Mouse (Mus musculus): ENCODE data around the gene Lcn2. TPM values are rescaled to one million over a fixed set of nuclear protein-coding genes. Genes with fewer than 3 reads are reported as not detected.
"Not testable (repeated sequence)": the region's sequence is repeated elsewhere in the genome, so short reads cannot be mapped to it uniquely, and the experiment has no call there.

Gene Lcn2
- total RNA-seq, 2 experiments from 2014 or later, result 3.1 to 3.4 TPM

- DNase-seq, result peak; percentile 37
These were observed 24.5 kb downstream of the Lcn2 start for GRCm38 (mm10) chr2:32363376-32364106.

- peak; percentile 96 for DNase-seq
These were observed 25.2 kb downstream of the Lcn2 start for GRCm38 (mm10) chr2:32362817-32363340.

GRCm38 (mm10) chr2:32362274-32362673, 25.8 kb downstream of the Lcn2 start:
- not testable (repeated sequence) for DNase-seq

GRCm38 (mm10) chr2:32361437-32361836, 26.6 kb downstream of the Lcn2 start:
- peak; percentile 70 for DNase-seq

DNA sequence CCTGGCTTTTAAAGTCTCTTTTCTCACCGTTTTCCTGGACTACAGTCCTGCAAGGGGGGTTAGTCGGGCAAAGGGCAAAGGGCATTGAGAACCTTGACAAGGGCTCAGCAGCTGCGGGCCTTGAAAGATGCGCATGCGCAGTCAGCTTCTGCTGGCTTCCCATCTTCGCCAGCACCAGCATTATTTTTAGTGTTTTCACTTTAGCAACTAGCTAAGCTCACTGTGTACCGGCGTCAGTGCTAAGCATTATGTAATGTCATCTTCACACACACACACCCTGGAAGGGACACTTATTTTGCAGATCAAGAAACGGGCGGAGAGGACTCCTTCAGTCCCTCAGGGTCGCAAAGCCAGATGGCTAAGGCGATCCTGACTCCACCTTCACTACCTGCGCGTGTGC, 27.3 kb downstream of the Lcn2 start:
- peak; percentile 74 for DNase-seq

- DNase-seq, result no peak
These were observed 29.7 kb downstream of the Lcn2 start for GRCm38 (mm10) chr2:32358381-32358780.

- DNase-seq, result no peak
These were observed 30.3 kb downstream of the Lcn2 start for GRCm38 (mm10) chr2:32357710-32358109.

DNA sequence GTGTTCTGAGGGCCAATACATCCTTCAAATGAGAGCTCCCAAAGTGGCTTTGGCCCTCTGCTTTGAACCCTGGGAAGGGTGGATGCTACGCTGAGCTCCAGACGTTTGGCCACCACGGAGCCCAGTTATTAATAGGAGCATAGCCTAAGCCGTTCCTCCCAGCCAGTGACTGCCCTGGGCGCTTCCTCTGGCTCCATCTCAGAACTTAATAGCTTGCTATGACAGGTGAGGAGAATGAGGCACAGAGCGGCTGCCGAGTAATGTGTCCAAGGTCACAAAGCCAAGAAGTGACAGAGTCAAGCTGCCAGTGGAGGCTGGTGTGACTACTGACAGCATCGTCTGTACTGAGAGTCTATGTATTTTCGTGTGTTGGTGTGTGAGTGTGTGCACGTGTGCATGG, 31.8 kb downstream of the Lcn2 start:
- no peak for DNase-seq

DNA sequence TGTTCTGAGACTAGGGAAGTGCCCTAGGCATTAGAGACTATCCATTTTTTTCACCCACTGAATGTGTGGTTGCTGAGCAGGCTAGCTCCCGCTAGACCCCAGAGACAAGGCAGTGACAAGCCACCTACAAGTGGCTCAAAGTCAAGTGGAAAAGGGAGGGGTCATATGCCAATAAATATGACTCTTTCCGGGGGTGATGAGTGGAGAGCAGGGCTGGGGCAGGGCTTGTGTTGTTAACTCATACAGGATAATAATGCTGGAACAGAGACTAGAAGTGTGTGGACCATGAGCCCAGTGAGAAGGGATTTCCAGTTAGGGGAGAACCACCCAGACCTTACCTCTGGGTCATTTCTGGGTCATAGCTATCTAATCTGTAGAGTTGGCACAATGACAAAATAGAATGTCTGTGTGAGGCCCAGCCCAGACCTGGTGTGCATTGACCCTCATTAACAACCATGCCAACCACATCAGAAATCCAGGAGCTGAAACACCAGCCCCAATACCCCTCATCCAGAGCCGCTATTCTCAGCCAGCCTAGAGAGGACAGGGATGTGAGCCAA, 33.6 kb downstream of the Lcn2 start:
- no peak for DNase-seq

GRCm38 (mm10) chr2:32353836-32354235, 34.2 kb downstream of the Lcn2 start:
- no peak for DNase-seq

DNA sequence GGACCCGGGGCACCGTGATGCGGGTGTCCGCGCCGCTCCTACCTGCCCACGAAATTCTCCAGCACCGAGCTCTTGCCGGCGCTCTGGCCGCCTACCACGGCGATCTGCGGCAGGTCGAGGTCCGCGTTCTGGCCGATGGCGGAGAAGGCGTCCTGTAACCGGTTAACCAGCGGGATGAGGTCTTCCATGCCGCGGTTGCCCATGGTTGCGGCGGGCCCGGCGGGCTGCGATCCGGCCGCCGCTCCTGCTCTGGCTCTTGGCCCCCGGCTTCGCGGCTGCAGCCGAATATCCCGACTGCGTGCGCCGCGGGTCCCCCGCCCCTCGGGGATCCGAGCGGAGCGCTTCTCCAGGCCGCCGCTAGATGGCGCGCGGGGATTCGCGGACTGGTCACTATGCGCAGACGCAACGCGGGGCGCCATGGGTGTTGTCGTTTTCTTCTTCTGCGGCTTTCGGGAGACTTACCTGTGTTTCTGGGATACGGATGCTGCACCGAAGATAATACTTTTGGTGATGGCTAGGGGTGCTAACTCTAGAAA, 35.0 kb downstream of the Lcn2 start, which contains the start of gene Dnm1:
TSS of gene Dnm1 (minus strand) at position 332 of the 536 bp plus-strand sequence.
- peak; percentile 97 for DNase-seq

DNA sequence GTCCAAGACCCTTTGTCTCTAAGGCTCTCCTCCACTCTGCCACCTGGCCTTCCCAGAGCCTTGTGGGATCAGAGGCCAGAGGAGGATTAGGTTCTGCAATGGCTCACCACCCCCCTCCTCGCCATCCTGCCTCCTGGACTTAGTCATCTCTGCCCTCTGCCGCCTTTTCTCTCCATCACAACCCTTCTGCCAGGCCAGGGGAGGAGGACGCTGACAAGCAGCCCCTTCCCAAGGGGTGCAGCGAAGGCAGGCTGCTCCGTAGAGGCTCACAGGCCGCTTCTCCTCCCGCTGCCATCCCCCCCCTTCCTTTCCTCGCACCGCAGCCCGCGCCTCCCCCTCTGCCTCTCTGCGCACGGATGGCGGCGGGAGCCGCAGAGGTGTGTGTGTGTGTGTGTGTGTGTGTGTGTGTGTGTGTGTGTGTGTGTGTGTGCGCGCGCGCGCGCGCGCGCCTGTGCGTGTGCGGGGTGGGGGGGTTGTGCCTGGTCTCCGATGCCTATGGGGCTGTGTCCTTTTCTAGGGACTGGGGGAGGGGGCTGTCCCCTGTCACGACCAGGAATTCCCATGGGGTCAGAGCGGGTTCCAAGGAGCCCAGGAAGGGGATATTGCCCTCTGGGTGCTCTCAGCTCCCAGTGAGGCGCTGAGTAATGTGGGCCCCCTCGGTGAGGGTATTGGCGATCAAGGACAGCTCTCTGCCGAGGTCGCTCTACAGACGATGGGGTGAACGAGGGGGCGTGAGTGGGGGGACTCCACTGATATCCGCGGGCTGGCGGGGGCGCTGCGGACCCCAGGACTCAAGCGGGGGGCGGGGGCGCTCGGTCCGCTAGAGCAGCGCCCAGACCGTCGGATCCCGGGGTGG, 35.7 kb downstream of the Lcn2 start, which contains the start of gene Ciz1:
TSS of gene Ciz1 (plus strand) at position 177 of the 856 bp plus-strand sequence.
- peak; percentile 37 for DNase-seq

GRCm38 (mm10) chr2:32351471-32351961, 36.5 kb downstream of the Lcn2 start:
- DNase-seq, result no peak

DNA sequence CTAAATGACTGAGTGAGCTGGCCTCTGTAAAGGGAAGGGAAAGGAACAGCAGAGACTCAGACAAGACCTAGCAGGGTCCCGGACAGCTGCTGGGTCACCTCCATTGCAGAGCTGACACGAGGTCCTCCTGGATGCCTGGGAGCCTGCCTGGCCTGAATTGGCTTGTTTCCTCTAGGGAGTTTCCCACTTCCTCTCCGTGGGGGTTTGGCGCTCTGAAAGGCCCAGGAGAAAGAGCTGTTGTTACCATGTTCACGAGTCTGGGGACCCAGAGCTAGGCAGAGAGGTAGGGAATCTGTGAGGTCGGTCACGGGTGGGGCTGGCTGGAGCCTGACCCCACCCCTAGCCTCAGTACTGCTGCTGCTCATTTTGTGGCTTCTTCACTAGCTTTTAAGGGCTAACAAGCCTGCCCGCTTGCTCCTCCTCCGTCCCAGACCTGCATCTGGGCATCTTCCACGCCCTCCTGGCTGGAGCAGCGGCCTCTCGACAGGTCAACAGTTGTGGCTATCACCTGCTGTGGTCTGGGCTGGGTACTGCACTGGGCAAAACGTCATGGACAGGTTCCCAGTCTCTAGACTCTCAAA, 37.5 kb downstream of the Lcn2 start:
- no peak for DNase-seq

DNA sequence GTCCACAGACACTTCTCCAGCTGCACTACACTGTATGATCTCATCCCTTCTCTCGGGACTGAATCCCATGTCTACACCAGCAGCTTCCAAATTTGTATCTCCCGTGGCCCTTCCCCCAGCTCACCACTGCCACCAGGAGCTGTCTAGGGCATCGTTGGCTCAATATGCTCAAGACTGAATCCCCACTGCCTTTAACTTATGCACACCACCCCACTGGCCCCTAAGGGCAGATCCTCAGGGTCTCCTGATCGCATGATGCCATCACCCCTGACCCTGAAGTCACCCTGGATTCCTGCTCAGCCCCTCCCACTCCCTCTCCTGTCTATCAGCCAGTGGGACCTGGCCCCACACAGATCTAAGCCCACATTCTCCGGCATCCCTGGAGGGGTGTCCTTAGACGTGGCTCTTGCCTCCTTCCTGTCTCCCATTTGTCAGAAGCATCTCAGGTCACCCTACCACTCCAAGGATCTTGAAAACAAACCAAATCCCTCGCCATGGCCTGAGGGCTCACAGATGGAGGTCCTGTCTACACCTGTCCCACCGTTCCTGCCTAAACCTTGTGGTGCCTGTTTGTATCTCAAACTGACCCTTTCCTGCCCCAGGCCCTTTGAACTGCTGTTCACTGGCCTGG, 38.3 kb downstream of the Lcn2 start:
- no peak for DNase-seq

GRCm38 (mm10) chr2:32348311-32348710, 39.7 kb downstream of the Lcn2 start:
- DNase-seq, result no peak

DNA sequence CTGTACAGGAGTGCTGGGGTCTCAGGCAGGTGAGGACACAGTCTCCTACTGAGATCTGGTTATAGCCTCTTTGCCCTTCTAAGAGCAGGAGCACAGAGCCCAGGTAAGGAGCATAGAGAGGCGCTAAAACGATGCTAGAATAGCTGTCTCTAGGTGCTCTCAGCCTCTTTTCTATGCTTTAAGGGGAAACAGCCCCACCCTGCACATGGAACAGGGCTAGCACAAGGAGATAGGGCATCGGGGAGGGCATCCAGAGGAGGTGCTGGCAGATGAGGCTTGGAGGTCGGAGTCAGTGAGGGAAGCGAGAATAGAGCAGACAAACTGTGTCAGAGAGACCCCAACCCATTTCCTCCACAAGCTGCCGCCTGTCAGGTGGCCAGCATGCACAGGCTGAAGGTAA, 41.0 kb downstream of the Lcn2 start:
- no peak for DNase-seq

GRCm38 (mm10) chr2:32344598-32345321, 43.3 kb downstream of the Lcn2 start:
- DNase-seq, result no peak

DNA sequence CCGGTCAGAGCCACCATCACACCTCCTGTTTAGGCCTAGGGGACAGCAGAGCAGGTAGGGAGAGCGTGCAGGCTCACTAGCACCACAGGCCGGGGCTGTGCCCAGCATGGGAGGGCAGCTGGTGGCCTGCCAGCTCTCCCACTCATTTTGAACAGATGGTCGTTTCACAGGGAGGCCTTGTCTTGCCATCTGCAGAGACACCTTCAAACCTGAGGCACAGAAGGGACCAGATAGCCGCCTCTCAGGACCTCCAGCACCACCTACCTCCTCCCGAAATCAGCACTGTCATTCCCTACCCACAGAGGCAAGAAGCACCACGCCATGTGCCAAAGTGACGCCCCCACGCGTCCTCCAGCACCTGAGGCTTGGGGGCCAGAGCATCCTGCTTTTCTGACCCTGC, 44.0 kb downstream of the Lcn2 start:
- DNase-seq, result no peak

DNA sequence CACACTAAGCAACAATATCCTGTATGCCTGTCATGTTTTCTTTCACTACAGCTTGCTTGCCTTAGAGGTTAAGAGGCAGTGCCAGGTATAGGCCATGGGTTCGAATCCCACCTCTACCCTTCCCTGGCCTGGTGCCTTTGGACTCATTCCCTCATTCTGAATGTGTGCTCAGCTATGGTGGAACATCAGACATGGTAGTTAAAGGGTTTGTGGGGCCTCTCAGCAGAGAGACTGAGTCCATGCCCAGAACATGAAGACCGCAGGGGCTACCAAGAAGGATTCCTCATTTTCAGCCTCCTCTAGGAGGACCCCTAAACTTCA, 44.7 kb downstream of the Lcn2 start:
- no peak for DNase-seq

Data from heart, postnatal 4 days (tissue).